Mouse (Mus musculus) kidney, adult 2 months (tissue): ENCODE measurements around the gene Cdkl5.

ENCODE experiments used
- CTCF ChIP-seq: fragments of 200-500 bp; conservative IDR thresholded peaks from 2 replicates; pipeline ENCODE4 v1.5.1; 2011; ENCODE audit warnings: low read depth, mild to moderate bottlenecking, control low read depth, low read length, moderate library complexity, mixed read lengths; ENCODE audit not compliant: insufficient read depth, insufficient read length
- POLR2A ChIP-seq: fragments of 200-500 bp; IDR thresholded peaks from one replicate; pipeline ENCODE4 v1.6.1; 2011; ENCODE audit warnings: low read depth, low read length, control low read depth

GRCm38 (mm10) chrX:160892077-160892476 is 102.4 kb downstream of the Cdkl5 start:
- no peak for TF ChIP-seq CTCF
- no peak for TF ChIP-seq POLR2A
